Mouse (Mus musculus) kidney, embryonic 16.5 days (tissue): Measurements from ENCODE around the gene Cldn10. TPM values are rescaled to one million over a fixed set of nuclear protein-coding genes. Genes with fewer than 3 reads are reported as not detected.

Experiments
- ATAC-seq: fragments of 200-750 bp; cut with Nextera tagmentation; 2 replicates; pipeline ENCODE4 v1.8.0; 2017; ENCODE audit warnings: moderate TSS enrichment; ENCODE audit not compliant: low FRiP score, low TSS enrichment
- H3K27ac ChIP-seq: fragments of 300-500 bp; sonication (generic); 2 replicates; pipeline ENCODE4 v1.5.1; 2014; ENCODE audit warnings: low read length
- H3K27me3 ChIP-seq: fragments of 300-500 bp; sonication (generic); 2 replicates; pipeline ENCODE4 v1.6.1; 2014; ENCODE audit warnings: low read length, control low read depth, mixed read lengths; ENCODE audit not compliant: insufficient read depth
- H3K36me3 ChIP-seq: fragments of 300-500 bp; sonication (generic); 2 replicates; pipeline ENCODE4 v1.6.1; 2014; ENCODE audit warnings: low read length, control low read depth, mixed read lengths; ENCODE audit not compliant: insufficient read depth
- H3K4me1 ChIP-seq: fragments of 300-500 bp; sonication (generic); 2 replicates; pipeline ENCODE4 v1.6.1; 2014; ENCODE audit warnings: low read length, control low read depth, mixed read lengths; ENCODE audit not compliant: insufficient read depth
- H3K4me2 ChIP-seq: fragments of 300-500 bp; sonication (generic); replicated peaks from 2 replicates; pipeline ENCODE4 v1.6.1; 2014; ENCODE audit warnings: low read depth, low read length
- H3K4me3 ChIP-seq: fragments of 300-500 bp; sonication (generic); 2 replicates; pipeline ENCODE4 v1.5.1; 2014; ENCODE audit warnings: mild to moderate bottlenecking, low read length
- H3K9ac ChIP-seq: fragments of 300-500 bp; sonication (generic); replicated peaks from 2 replicates; pipeline ENCODE4 v1.6.1; 2014; ENCODE audit warnings: low read length
- H3K9me3 ChIP-seq: fragments of 300-500 bp; sonication (generic); 2 replicates; pipeline ENCODE4 v1.6.1; 2016; ENCODE audit warnings: low read length, control low read depth
- WGBS: fragments of 180-500 bp; shearing (Covaris S2); extraction: QIAGEN DNeasy Blood & Tissue Kit; methylation state at CpG from one replicate; pipeline ENCODE4 v1.1.7; 2014; 5-methylcytosine and 5-hydroxymethylcytosine counted together
- polyA plus RNA-seq: library from polyadenylated mRNA; unstranded; fragments of >200 nt; fragmentation: Nextera tagmentation; extraction: Ambion mirVana; gene quantifications from 2 replicates; pipeline ENCODE4 v1.2.1, GENCODE M21; 2015

The Cldn10 gene
- polyA plus RNA-seq, 1 experiment from 2014 or later: 49.3 TPM

DNA sequence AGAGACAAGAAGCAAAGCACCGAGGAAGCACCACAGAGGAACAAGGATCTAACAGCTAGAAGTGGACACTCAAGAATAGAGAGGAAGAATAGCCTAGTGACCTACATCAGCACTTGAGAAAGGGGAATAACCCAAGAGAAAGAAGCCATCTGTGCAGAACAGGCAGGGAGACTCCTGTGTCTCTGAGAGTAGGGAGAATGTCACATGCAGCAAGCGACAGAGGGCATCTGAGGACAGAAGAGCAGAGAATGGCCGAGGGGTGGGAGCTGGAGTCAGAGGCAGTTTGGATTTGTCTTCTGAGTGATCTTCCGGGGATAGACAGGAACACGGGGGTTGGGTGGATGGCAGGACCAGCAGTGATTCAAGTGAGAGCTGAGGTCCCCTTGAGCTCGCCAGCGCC lies 25.4 kb downstream of the Cldn10 start:
- no peaks in the 10 kb centered on the region for H3K9me3 ChIP-seq
- peaks cover 5% of the 10 kb centered on the region; the same call in 1 of the 2 replicates for H3K4me1 ChIP-seq
- 67% methylated on average over 7 of the region's 7 CpGs for WGBS
- no peak overlapping the region for H3K4me2 ChIP-seq
- H3K4me3 ChIP-seq: no peak overlapping the region
- no peak overlapping the region for H3K9ac ChIP-seq
- no peaks in the 10 kb centered on the region for H3K36me3 ChIP-seq
- no peaks in the 10 kb centered on the region for H3K27me3 ChIP-seq
- no peak for ATAC-seq
- no peak overlapping the region for H3K27ac ChIP-seq

DNA sequence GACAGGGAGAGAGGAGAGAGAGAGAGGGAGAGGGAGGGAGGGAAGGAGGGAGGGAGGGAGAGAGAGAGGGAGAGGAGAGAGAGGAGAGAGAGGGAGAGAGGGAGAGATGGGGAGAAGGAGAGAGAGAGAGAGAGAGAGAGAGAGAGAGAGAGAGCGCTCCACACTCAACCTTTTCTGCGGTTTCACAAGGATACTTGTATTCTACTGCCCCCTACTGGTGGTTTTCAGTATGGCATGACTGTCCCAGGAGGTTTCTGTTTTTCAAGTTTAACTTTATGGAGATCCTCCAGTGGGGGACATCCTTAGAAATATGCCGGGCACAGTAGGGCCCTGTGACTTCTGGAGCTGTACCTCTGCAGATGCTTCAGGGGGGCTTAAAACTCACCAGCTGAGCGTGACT lies 28.8 kb downstream of the Cldn10 start:
- no peak overlapping the region for H3K27ac ChIP-seq
- no peak overlapping the region for H3K9ac ChIP-seq
- no peaks in the 10 kb centered on the region for H3K27me3 ChIP-seq
- H3K36me3 ChIP-seq: no peaks in the 10 kb centered on the region
- ATAC-seq: peak; percentile 29; the same call in 1 of the 2 replicates
- H3K4me2 ChIP-seq: no peak overlapping the region
- 21% methylated on average over 4 of the region's 4 CpGs for WGBS
- no peaks in the 10 kb centered on the region for H3K9me3 ChIP-seq
- H3K4me1 ChIP-seq: no peaks in the 10 kb centered on the region
- no peak overlapping the region for H3K4me3 ChIP-seq

DNA sequence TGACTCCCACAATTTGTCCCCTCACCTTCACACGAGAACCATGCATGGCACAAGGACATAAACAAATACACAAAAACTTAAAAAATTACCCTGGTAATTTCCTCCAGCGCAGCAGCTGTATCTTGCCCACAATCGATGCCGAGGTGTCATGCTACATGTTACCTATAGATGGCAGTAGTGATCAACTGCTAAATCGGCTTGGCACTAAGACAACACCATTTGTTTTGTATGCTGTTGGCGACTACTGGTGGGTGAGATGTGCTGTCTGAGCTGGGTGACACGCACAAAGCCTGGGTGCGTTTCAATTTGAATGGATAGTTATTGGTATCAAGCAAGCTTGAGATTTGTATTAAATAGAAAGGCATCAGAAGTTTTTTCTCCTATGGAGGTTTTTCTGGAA lies 32.4 kb downstream of the Cldn10 start:
- no peak overlapping the region for H3K4me2 ChIP-seq
- no peak overlapping the region for H3K9ac ChIP-seq
- H3K4me3 ChIP-seq: no peak overlapping the region
- ATAC-seq: no peak
- H3K36me3 ChIP-seq: no peaks in the 10 kb centered on the region
- no peak overlapping the region for H3K27ac ChIP-seq
- H3K4me1 ChIP-seq: no peaks in the 10 kb centered on the region
- H3K27me3 ChIP-seq: no peaks in the 10 kb centered on the region
- 7% methylated on average over 8 of the region's 8 CpGs for WGBS
- no peaks in the 10 kb centered on the region for H3K9me3 ChIP-seq

DNA sequence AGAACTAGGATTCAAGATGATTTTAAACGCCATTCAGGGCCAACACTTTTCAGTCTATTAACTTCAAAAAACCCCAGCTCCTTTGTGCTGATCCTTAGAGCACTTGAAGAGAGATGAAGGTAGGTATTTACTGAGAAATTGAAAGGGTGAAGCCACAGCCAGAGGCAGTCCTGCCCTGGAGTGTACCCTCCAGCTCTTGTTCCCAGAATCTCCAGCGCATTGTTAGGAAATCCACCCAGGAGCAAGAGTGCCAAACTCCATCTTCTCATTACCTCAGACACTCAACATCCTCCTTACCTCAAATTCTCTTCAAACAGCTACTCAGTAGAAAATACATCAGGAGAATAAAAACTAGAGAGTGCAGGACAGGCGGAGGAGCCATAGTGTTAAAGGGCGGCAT lies 35.1 kb downstream of the Cldn10 start:
- Histone ChIP-seq H3K9me3 (no peaks in the 10 kb centered on the region), H3K27ac (no peak overlapping the region), H3K36me3 (no peaks in the 10 kb centered on the region), H3K4me2 (no peak overlapping the region), H3K9ac (no peak overlapping the region), H3K27me3 (no peaks in the 10 kb centered on the region), H3K4me1 (no peaks in the 10 kb centered on the region), H3K4me3 (no peak overlapping the region)
- WGBS: 89% methylated on average over 4 of the region's 4 CpGs
- ATAC-seq: no peak

DNA sequence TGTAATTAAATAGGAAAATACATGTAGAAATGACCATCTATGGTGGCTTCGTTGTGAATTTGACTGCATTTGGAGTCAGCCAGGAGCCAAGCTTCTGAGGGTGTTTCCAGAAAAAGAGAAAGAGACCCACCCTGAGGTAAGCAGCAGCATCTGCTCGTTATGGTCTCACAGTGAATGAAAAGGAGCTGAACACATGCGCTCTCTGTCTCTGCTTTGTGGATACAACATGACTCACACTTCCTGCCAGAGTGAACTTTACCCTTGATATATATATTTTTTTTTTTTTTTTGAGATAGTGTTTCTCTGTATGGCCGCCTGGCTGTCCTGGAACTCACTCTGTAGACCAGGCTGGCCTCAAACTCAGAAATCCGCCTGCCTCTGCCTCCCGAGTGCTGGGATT lies 35.6 kb downstream of the Cldn10 start:
- Histone ChIP-seq H3K9ac (no peak overlapping the region), H3K4me2 (no peak overlapping the region), H3K4me3 (no peak overlapping the region), H3K4me1 (no peaks in the 10 kb centered on the region), H3K9me3 (no peaks in the 10 kb centered on the region), H3K36me3 (no peaks in the 10 kb centered on the region), H3K27ac (no peak overlapping the region), H3K27me3 (no peaks in the 10 kb centered on the region)
- no peak for ATAC-seq
- WGBS: 70% methylated on average over 6 of the region's 6 CpGs

DNA sequence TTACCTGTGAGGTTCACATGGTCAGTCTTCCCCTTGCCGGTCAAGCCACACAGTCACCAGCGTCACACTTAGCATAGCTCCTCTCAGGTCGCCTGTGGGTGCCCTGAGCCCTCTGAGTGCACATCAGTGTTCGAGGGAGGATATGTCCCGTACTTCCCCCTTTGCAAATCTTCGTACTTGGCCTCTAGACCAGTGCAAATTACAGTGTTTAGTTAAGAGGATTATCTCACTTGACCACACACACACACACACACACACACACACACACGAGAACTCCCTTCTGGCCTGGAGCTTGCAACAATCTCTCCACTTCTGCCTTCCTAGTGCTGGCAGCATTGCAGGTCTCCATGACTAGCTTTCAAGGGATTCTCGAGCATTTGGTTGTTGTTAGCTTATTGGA lies 38.6 kb downstream of the Cldn10 start:
- WGBS: 87% methylated on average over 8 of the region's 8 CpGs
- no peak overlapping the region for H3K4me2 ChIP-seq
- H3K27ac ChIP-seq: no peak overlapping the region
- no peaks in the 10 kb centered on the region for H3K27me3 ChIP-seq
- no peak overlapping the region for H3K4me3 ChIP-seq
- H3K9me3 ChIP-seq: no peaks in the 10 kb centered on the region
- no peak overlapping the region for H3K9ac ChIP-seq
- H3K36me3 ChIP-seq: no peaks in the 10 kb centered on the region
- H3K4me1 ChIP-seq: no peaks in the 10 kb centered on the region
- ATAC-seq: no peak

DNA sequence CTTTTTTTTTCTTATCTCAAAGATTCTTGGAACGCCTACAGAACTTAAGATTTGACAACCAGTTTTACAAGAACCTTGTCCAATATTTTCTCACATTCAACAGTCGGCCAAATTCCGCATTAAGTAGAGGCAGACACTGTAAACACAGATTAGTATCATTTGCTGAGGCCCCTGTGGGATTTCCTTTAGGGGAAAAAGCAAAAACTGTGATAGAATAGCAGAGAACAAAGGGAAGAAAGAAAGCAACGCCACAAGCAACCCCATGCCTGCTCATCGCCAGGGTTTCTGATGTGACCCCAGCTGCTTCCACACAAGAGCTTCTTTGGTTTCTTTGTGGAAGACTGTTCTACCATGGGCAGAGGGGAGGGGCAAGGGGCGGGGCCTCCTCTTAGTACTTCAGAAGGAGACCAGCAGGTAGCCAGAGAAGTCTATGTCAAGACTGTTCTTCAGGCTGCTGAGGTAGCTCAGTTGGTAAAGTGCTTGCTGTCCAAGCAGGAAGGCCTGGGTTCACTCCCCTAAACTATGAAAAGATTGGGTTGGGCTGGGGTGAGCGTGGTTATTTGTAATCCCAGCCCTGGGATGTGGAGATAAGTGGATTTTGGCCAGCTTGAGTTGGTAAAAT lies 39.7 kb downstream of the Cldn10 start:
- WGBS: 53% methylated on average over 7 of the region's 7 CpGs
- Histone ChIP-seq H3K4me2 (no peak overlapping the region), H3K9me3 (no peaks in the 10 kb centered on the region), H3K9ac (no peak overlapping the region), H3K4me3 (no peak overlapping the region), H3K4me1 (no peaks in the 10 kb centered on the region), H3K36me3 (no peaks in the 10 kb centered on the region), H3K27me3 (no peaks in the 10 kb centered on the region), H3K27ac (no peak overlapping the region)
- no peak for ATAC-seq

DNA sequence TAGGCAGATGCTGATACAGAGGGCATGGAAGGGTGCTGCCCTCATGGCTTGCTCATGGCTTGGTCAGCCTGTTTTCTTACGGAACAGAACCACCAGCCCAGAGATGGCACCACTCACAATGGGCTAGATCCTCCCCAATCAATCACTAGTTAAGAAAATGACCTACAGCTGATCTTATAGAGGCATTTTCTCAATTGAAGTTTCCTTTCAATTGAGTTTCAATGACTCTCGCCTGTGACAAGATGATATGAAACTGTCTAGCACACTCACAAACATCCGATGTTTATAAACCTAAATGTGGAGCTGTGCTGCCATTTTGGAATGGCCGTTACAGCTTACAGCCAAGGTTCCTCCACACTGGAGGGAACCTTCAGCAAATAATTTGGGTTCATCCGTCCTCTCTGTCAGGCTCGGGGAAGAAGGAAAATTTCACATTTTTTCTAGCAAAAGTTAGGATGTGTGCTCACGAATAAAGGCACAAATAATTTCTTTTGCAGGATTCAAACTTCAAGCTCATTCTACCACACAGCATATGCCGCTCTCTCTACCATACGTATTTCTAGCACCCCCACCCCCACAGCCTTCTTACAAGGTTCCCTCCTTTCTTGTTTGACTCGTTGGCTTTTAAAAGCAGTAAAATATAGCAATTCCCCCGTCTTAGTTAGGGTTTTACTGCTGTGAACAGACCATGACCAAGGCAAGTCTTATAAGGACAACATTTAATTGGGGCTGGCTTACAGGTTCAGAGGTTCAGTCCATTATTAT lies 41.8 kb downstream of the Cldn10 start:
- no peak for ATAC-seq
- H3K4me1 ChIP-seq: peaks cover 3% of the 10 kb centered on the region
- H3K36me3 ChIP-seq: no peaks in the 10 kb centered on the region
- H3K27me3 ChIP-seq: no peaks in the 10 kb centered on the region
- no peaks in the 10 kb centered on the region for H3K9me3 ChIP-seq
- no peak overlapping the region for H3K9ac ChIP-seq
- 81% methylated on average over 11 of the region's 11 CpGs for WGBS
- no peak overlapping the region for H3K4me3 ChIP-seq
- no peak overlapping the region for H3K27ac ChIP-seq
- H3K4me2 ChIP-seq: no peak overlapping the region

DNA sequence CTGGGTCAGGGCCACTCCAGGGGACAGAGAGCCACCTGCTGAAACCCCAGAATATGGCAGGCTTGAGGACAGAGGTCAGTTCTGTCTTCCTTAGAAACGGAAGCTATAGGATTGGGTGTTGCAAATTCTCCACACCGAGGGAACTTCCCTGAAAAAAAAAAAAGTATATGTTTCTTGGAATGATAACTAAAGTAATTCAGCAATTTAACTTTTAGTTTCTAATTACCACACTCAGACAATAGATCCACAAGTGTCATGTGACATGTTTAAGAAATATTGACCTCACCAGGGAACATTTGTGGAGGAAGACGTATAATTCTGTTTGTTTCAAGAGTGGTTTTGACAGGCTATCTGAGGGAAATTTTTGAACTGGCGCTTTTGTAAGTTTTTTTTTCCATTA lies 43.9 kb downstream of the Cldn10 start:
- no peak for ATAC-seq
- Histone ChIP-seq H3K27ac (no peak overlapping the region), H3K9ac (no peak overlapping the region), H3K9me3 (no peaks in the 10 kb centered on the region), H3K36me3 (no peaks in the 10 kb centered on the region), H3K27me3 (no peaks in the 10 kb centered on the region), H3K4me3 (no peak overlapping the region), H3K4me1 (peaks cover 4% of the 10 kb centered on the region), H3K4me2 (no peak overlapping the region)
- 67% methylated on average over 4 of the region's 4 CpGs for WGBS

DNA sequence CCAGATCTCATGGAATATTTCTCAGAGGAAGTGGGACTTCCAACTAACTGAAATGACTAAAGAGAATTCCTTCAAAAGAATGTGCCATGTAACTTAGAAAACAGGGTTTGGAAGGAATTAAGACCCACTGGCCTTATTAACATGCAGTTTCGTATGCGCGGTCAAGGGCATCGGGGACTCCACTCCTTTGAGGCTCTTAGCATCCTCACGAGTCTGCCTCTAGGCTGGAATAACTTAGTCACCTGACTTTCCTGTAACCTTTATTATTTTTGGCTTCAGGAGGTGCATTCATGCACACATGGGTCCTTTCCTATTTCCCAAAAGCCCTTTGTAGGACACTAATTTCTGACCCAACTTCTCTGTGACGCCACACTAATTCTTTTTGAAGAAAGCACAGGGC lies 45.5 kb downstream of the Cldn10 start:
- H3K27me3 ChIP-seq: no peaks in the 10 kb centered on the region
- H3K9me3 ChIP-seq: no peaks in the 10 kb centered on the region
- H3K36me3 ChIP-seq: no peaks in the 10 kb centered on the region
- H3K27ac ChIP-seq: no peak overlapping the region
- H3K4me1 ChIP-seq: peaks cover 11% of the 10 kb centered on the region
- WGBS: 71% methylated on average over 6 of the region's 6 CpGs
- no peak overlapping the region for H3K4me2 ChIP-seq
- ATAC-seq: no peak
- no peak overlapping the region for H3K4me3 ChIP-seq
- no peak overlapping the region for H3K9ac ChIP-seq
